Mouse (Mus musculus) cerebellum, postnatal 14 days (tissue): ENCODE measurements around the gene Cmtm5.
A peak's percentile ranks its signal among the peaks of the same experiment; 100 is the strongest.
"Not testable (repeated sequence)": the region's sequence is repeated elsewhere in the genome, so short reads cannot be mapped to it uniquely, and the experiment has no call there.

ENCODE experiments used
- DNase-seq, 2 experiments: peaks; one replicate each; pipeline ENCODE4 v3.0.0; 2021; ENCODE audit warnings: mixed read lengths in 2 of 2

The Cmtm5 gene

GRCm38 (mm10) chr14:54936831-54937160 lies 735 bp downstream of the Cmtm5 start:
- no peak for DNase-seq

- DNase-seq, result no peak
Measured at GRCm38 (mm10) chr14:54937361-54938182, 1.5 kb downstream of the Cmtm5 start.

- no peak for DNase-seq
Measured at GRCm38 (mm10) chr14:54938431-54939219, 2.6 kb downstream of the Cmtm5 start.

GRCm38 (mm10) chr14:54939434-54940175 lies 3.5 kb downstream of the Cmtm5 start:
- DNase-seq, result peak; percentile 68 to 69

GRCm38 (mm10) chr14:54940176-54940530 lies 4.1 kb downstream of the Cmtm5 start:
- DNase-seq, result no peak

GRCm38 (mm10) chr14:54941024-54941978 lies 5.2 kb downstream of the Cmtm5 start:
- no peak for DNase-seq

GRCm38 (mm10) chr14:54942479-54942878 lies 6.4 kb downstream of the Cmtm5 start:
- no peak for DNase-seq

GRCm38 (mm10) chr14:54943971-54944370 lies 7.9 kb downstream of the Cmtm5 start:
- no peak for DNase-seq

GRCm38 (mm10) chr14:54944939-54945338 lies 8.9 kb downstream of the Cmtm5 start:
- DNase-seq, result no peak

GRCm38 (mm10) chr14:54945975-54946704 lies 10.1 kb downstream of the Cmtm5 start:
- no peak for DNase-seq

GRCm38 (mm10) chr14:54947008-54947407 lies 10.9 kb downstream of the Cmtm5 start:
- DNase-seq, result not testable (repeated sequence)

GRCm38 (mm10) chr14:54948781-54949180 lies 12.7 kb downstream of the Cmtm5 start:
- DNase-seq, result no peak

- DNase-seq, result no peak
Measured at GRCm38 (mm10) chr14:54950493-54950892, 14.4 kb downstream of the Cmtm5 start.

- DNase-seq, result no peak
Measured at GRCm38 (mm10) chr14:54951587-54951986, 15.5 kb downstream of the Cmtm5 start.

GRCm38 (mm10) chr14:54953664-54954206 lies 17.7 kb downstream of the Cmtm5 start:
- DNase-seq, result no peak

GRCm38 (mm10) chr14:54954474-54954873 lies 18.4 kb downstream of the Cmtm5 start:
- no peak for DNase-seq

- DNase-seq, result no peak
Measured at GRCm38 (mm10) chr14:54955481-54955880, 19.4 kb downstream of the Cmtm5 start.

- no peak for DNase-seq
Measured at GRCm38 (mm10) chr14:54956533-54956932, 20.5 kb downstream of the Cmtm5 start.

- no peak for DNase-seq
Measured at GRCm38 (mm10) chr14:54958503-54958902, 22.4 kb downstream of the Cmtm5 start.

- no peak for DNase-seq
Measured at GRCm38 (mm10) chr14:54959197-54959596, 23.1 kb downstream of the Cmtm5 start.
